Mouse (Mus musculus) kidney, embryonic 16.5 days (tissue): Measurements from ENCODE around the gene Ikzf3. TPM values are rescaled to one million over a fixed set of nuclear protein-coding genes. Genes with fewer than 3 reads are reported as not detected.
A peak's percentile ranks its signal among the peaks of the same experiment; 100 is the strongest.

Experiments used
- ATAC-seq: fragments of 200-750 bp; cut with Nextera tagmentation; 2 replicates; pipeline ENCODE4 v1.8.0; 2017; ENCODE audit warnings: moderate TSS enrichment; ENCODE audit not compliant: low FRiP score, low TSS enrichment
- H3K27ac ChIP-seq: fragments of 300-500 bp; sonication (generic); 2 replicates; pipeline ENCODE4 v1.5.1; 2014; ENCODE audit warnings: low read length
- H3K27me3 ChIP-seq: fragments of 300-500 bp; sonication (generic); 2 replicates; pipeline ENCODE4 v1.6.1; 2014; ENCODE audit warnings: low read length, control low read depth, mixed read lengths; ENCODE audit not compliant: insufficient read depth
- H3K36me3 ChIP-seq: fragments of 300-500 bp; sonication (generic); 2 replicates; pipeline ENCODE4 v1.6.1; 2014; ENCODE audit warnings: low read length, control low read depth, mixed read lengths; ENCODE audit not compliant: insufficient read depth
- H3K4me1 ChIP-seq: fragments of 300-500 bp; sonication (generic); 2 replicates; pipeline ENCODE4 v1.6.1; 2014; ENCODE audit warnings: low read length, control low read depth, mixed read lengths; ENCODE audit not compliant: insufficient read depth
- H3K4me2 ChIP-seq: fragments of 300-500 bp; sonication (generic); replicated peaks from 2 replicates; pipeline ENCODE4 v1.6.1; 2014; ENCODE audit warnings: low read depth, low read length
- H3K4me3 ChIP-seq: fragments of 300-500 bp; sonication (generic); 2 replicates; pipeline ENCODE4 v1.5.1; 2014; ENCODE audit warnings: mild to moderate bottlenecking, low read length
- H3K9ac ChIP-seq: fragments of 300-500 bp; sonication (generic); replicated peaks from 2 replicates; pipeline ENCODE4 v1.6.1; 2014; ENCODE audit warnings: low read length
- H3K9me3 ChIP-seq: fragments of 300-500 bp; sonication (generic); 2 replicates; pipeline ENCODE4 v1.6.1; 2016; ENCODE audit warnings: low read length, control low read depth
- WGBS: fragments of 180-500 bp; shearing (Covaris S2); extraction: QIAGEN DNeasy Blood & Tissue Kit; methylation state at CpG from one replicate; pipeline ENCODE4 v1.1.7; 2014; 5-methylcytosine and 5-hydroxymethylcytosine counted together
- polyA plus RNA-seq: library from polyadenylated mRNA; unstranded; fragments of >200 nt; fragmentation: Nextera tagmentation; extraction: Ambion mirVana; gene quantifications from 2 replicates; pipeline ENCODE4 v1.2.1, GENCODE M21; 2015

Gene Ikzf3
- polyA plus RNA-seq: 0.44 and 0.54 TPM in 2 replicates

DNA sequence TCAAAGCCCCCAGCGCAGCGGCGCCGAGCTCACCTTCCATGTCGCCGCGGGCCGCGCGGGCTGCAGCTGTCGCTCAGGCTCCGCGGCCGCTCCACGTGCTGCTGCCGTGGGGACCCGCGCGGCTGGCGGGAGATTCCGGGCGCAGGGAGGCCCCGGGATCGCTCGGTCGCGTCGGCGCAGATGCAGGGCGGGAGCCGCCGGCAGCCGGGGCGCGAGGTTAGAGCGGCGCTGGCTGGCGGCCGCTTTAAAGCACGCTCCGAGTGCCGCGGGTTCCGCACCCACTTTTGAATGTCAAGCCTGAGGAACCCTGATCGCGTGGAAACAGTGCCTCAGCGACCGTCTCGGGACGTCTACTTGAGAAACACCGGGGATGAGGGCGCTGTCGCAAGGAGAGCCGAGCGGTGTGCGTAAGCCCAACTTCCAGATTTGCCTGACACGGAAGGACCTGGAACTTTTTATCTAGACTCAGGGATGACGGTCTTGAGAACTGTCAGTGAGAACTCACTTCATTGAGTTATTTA, at the start of gene Ikzf3:
Gene Ikzf3, minus strand, starts transcription at position 321 of the 521 bp plus-strand sequence.
- peak; percentile 46; the same call in 1 of the 2 replicates for ATAC-seq
- Histone ChIP-seq H3K9ac (peak within 1 kb of the TSS; percentile 63), H3K27me3 (peaks cover 65% of the 10 kb centered on the region), H3K4me1 (no peaks in the 10 kb centered on the region; the same call in 1 of the 2 replicates), H3K4me3 (peak within 1 kb of the TSS; percentile 46), H3K27ac (no peak within 1 kb of the TSS), H3K36me3 (no peaks in the 10 kb centered on the region), H3K9me3 (no peaks in the 10 kb centered on the region), H3K4me2 (peak within 1 kb of the TSS; percentile 71)
- WGBS: 1% methylated on average over 58 of the region's 58 CpGs

DNA sequence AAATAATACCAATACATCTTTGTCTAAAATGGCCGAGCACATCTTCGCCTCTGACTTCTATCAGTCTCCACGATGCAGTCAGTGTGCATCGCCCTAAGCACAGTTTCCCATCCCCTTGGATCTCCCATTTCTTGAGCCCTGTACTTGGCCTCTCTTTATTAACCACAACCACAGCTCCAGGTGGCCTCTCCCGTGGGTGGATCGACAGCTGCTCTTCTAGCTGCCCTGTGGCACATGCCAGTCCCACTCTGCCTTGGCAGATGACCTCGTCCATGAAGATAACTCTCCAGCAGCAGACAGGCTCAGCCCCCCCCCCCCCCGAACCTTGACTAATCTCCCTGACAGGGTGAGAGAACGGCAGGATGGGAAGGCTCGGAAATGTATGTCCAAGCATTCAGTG, 49.6 kb upstream of the Ikzf3 start:
- Histone ChIP-seq H3K4me2 (no peak overlapping the region), H3K27ac (no peak overlapping the region), H3K4me3 (no peak overlapping the region), H3K36me3 (no peaks in the 10 kb centered on the region), H3K4me1 (peaks cover 6% of the 10 kb centered on the region; the same call in 1 of the 2 replicates), H3K9me3 (no peaks in the 10 kb centered on the region), H3K27me3 (peaks cover 27% of the 10 kb centered on the region), H3K9ac (no peak overlapping the region)
- 86% methylated on average over 10 of the region's 10 CpGs for WGBS
- ATAC-seq: no peak

DNA sequence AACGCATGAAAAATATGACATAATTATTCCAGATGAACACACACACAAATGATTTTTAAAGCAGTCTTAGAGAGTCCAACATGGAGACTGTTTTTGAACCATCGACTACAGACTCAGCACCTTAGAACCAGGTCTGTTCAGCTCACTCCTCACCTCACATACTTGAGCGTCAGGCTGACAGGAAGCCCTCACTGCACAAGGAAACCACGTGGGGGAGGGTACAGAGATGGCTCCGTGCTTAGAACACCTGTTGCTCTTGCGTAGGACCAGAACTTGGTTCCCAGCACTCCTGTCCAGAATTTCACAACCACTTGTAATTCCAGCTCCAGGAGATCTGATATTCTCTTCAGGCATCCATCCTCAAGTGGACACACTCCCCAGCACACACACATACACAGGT, 49.2 kb upstream of the Ikzf3 start:
- no peaks in the 10 kb centered on the region for H3K9me3 ChIP-seq
- H3K4me2 ChIP-seq: no peak overlapping the region
- peaks cover 6% of the 10 kb centered on the region; the same call in 1 of the 2 replicates for H3K4me1 ChIP-seq
- no peak overlapping the region for H3K9ac ChIP-seq
- H3K4me3 ChIP-seq: no peak overlapping the region
- peaks cover 26% of the 10 kb centered on the region for H3K27me3 ChIP-seq
- H3K36me3 ChIP-seq: no peaks in the 10 kb centered on the region
- ATAC-seq: no peak
- WGBS: 69% methylated on average over 6 of the region's 6 CpGs
- H3K27ac ChIP-seq: no peak overlapping the region

DNA sequence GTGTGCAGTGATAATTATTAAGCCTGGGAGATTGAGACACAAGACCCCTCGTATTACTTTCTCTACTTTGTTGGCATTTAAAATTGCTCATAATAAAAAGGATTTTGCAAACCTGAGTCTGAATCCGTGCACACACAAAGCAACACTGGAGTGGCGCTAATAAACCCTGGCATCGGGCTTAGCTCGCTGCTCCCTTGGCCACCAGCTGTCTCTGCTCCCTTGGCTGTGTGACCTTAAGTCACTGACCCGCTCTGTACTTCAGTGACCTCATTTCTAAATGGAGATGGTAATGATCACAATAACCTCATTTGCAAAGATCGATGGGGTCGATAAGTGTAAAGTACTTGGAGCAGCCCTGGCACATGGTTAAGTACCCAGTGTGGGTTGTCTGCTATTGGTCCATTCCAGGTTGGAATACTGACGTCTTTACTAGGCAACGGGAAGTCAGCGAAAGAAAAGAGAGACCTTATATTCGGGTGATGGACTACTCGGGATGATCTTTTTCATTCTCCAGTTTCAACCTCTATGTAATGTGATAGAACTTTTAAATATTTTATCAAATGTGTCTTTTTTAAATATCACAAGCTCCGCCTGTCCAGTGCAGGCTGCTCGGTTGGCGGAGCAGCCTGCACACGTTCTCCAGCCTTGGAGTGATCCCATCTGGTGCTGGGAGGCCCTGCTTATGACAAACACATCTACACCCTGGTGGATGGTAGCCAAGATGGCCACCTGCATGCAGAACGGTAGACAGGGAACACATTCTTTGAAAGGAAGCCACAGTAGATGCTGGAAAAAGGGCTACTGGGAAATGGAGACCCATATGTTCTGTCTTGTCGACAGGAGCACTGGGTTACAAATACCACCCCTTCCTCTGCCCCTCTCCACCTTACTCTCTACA, 45.0 kb upstream of the Ikzf3 start:
- Histone ChIP-seq H3K9me3 (no peaks in the 10 kb centered on the region), H3K36me3 (no peaks in the 10 kb centered on the region), H3K9ac (no peak overlapping the region), H3K4me3 (no peak overlapping the region), H3K4me1 (peaks cover 31% of the 10 kb centered on the region), H3K27me3 (peaks cover 5% of the 10 kb centered on the region; the same call in 1 of the 2 replicates), H3K27ac (no peak overlapping the region), H3K4me2 (no peak overlapping the region)
- ATAC-seq: no peak
- 53% methylated on average over 19 of the region's 19 CpGs for WGBS

DNA sequence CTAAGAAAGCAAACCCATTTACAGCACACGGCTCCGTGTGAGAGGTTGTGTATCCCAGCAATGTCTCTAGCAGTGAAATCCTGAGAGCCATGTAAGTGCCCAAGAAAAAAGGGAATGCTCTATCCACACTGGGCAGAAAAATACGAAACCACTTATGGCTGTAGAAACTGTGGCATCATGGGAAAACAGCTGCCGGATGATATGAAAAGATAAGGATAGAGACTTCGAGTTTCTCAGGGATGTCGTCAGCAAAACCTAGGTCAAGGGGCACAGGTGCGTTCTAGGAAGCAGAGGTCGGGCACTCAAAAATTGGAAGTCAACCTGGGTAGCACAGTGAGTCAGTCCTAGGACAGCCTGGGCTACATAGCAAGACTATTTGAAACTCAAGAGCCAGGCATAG, 43.5 kb upstream of the Ikzf3 start:
- Histone ChIP-seq H3K9ac (no peak overlapping the region), H3K27ac (no peak overlapping the region), H3K27me3 (peaks cover 5% of the 10 kb centered on the region; the same call in 1 of the 2 replicates), H3K9me3 (no peaks in the 10 kb centered on the region), H3K4me3 (no peak overlapping the region), H3K4me1 (peaks cover 41% of the 10 kb centered on the region), H3K36me3 (no peaks in the 10 kb centered on the region), H3K4me2 (no peak overlapping the region)
- ATAC-seq: no peak
- 83% methylated on average over 8 of the region's 8 CpGs for WGBS

DNA sequence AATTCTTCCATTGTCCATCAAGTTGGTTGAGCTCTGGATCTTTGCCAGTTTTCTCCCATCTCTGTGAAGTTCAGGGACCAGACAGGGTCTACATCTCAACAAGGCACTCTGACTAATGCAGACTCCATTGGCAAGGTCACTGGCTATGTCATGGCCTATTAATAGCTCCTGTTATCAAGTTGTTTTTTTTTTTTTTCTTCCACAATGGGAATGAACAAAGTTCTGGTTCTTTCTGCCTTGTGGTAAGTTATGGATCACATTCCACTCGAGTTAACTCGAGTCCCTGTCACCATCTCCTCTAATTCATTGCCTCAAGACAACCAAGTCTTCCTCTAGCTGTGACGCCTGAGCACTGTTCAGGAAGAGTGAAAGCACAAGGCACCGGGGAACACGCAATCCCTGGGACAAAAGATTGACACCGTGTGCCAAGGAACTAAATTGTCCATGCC, 43.0 kb upstream of the Ikzf3 start:
- ATAC-seq: no peak
- Histone ChIP-seq H3K4me1 (peaks cover 41% of the 10 kb centered on the region), H3K9me3 (no peaks in the 10 kb centered on the region), H3K4me3 (no peak overlapping the region), H3K27me3 (peaks cover 5% of the 10 kb centered on the region; the same call in 1 of the 2 replicates), H3K27ac (peak overlapping the region; percentile 73), H3K4me2 (peak overlapping the region; percentile 88), H3K36me3 (0 out of 2 replicates have a peak, but pooled peaks cover 2% of the 10 kb centered on the region), H3K9ac (no peak overlapping the region)
- 53% methylated on average over 6 of the region's 6 CpGs for WGBS

DNA sequence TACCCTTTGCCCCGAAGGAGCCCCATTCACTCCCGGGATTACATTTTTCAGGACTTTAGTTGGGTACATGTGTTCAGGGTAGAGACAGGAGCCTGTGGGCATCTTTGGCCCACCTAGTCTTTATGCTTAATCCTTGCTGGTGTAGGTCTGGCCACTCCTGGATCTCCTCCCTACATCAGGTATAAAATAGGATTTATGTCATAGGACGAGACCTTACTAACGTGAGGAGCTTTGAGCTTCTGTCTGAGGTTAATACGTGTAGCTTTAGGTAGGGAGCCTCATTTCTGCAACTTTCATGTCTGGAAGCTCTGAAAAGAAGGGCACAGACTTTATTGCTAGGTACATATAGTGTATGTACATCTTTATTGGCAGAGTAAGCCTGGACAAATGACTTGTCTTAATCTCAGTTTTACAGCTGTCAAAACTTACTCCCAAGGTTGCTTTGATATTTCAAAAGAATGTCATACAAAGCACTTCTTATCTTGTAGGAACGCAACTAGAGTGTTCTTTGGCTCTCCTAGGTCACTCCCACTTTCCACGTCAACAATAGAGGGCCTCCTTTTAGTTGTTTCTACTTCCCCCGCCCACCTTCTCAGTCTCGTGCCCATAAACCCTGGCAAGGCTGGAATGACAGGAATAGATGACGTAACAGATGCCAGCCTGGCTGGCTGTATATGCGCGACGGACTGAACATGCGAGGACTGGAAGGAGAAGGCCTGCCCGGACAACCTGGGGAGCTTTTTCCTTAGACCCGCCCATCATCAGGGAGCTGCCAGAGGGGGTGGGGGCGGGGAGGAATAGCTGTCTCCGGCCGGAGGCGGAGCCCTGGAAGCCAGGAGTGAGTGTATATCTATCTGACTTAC, 42.1 kb upstream of the Ikzf3 start:
- H3K9ac ChIP-seq: peak overlapping the region; percentile 68
- ATAC-seq: peak; percentile 46
- peaks cover 5% of the 10 kb centered on the region; the same call in 1 of the 2 replicates for H3K27me3 ChIP-seq
- H3K27ac ChIP-seq: peak overlapping the region; percentile 73
- H3K9me3 ChIP-seq: no peaks in the 10 kb centered on the region
- H3K4me2 ChIP-seq: peak overlapping the region; percentile 88
- H3K4me1 ChIP-seq: peaks cover 41% of the 10 kb centered on the region
- WGBS: 4% methylated on average over 20 of the region's 20 CpGs
- H3K4me3 ChIP-seq: peak overlapping the region; percentile 92
- peaks cover 10% of the 10 kb centered on the region; the same call in 1 of the 2 replicates for H3K36me3 ChIP-seq

DNA sequence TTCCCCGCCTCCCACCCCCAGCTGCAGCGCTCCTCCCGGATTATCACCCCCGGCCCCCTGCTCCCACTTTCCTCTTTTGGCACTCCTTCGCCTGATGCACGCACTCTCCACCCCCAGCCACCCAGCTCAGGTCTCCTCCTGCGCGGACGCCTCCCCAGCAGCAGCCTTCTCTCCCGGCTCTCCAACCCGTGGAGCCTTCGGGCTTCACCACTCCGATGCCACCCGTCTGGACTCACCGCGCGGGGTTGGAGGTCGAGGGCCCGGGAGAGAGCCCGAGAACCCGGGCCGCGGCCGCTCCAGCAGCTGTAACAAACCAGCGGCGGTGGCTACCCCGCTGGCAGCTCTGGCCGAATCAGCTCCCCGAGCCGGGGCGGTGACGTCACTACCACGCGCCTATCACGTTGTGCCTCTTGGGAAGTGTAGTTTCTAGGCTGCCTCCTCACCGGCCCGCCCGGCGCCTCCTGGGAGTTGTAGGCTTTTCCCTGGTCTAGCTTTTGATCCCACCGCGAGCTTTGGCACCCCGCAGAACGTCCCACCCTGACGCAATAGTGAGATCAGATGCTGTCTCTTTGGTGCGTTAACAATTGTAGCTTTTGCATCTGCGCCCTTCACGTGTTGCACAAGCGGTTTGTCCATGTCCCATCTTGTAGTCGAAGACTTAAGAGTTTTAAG, 41.2 kb upstream of the Ikzf3 start, which contains the start of gene Ormdl3:
Gene Ormdl3, minus strand, starts transcription at position 477 of the 672 bp plus-strand sequence.
- H3K4me2 ChIP-seq: peak within 1 kb of the TSS; percentile 88
- no peaks in the 10 kb centered on the region for H3K9me3 ChIP-seq
- H3K27ac ChIP-seq: peak within 1 kb of the TSS; percentile 73
- peaks cover 41% of the 10 kb centered on the region for H3K4me1 ChIP-seq
- H3K36me3 ChIP-seq: peaks cover 19% of the 10 kb centered on the region
- peaks cover 3% of the 10 kb centered on the region; the same call in 1 of the 2 replicates for H3K27me3 ChIP-seq
- peak within 1 kb of the TSS; percentile 92 for H3K4me3 ChIP-seq
- peak within 1 kb of the TSS; percentile 94 for H3K9ac ChIP-seq
- under 1% methylated on average over 49 of the region's 49 CpGs for WGBS
- peak; percentile 94 for ATAC-seq
